Mouse (Mus musculus): Measurements from ENCODE around the gene Gm8229.
"Not testable (repeated sequence)": the region's sequence is repeated elsewhere in the genome, so short reads cannot be mapped to it uniquely, and the experiment has no call there.

GRCm38 (mm10) chr14:44365057-44365456 lies at the start of gene Gm8229:
- TF ChIP-seq TAL1, GATA1 (IDR thresholded peaks at IDR 0.05; ENCODE audit: low read length): not testable (repeated sequence)
